Mouse (Mus musculus) erythroid progenitor cell, adult 5-6 weeks (primary cell): ENCODE results near the gene Elp1. TPM values are rescaled to one million over a fixed set of nuclear protein-coding genes. Genes with fewer than 3 reads are reported as not detected.

Source experiments
- ATAC-seq: replicated peaks from 2 replicates; pipeline ENCODE4 v1.8.0; 2016; ENCODE audit warnings: moderate number of reproducible peaks, mild to moderate bottlenecking, moderate TSS enrichment, inconsistent platforms; ENCODE audit not compliant: poor library complexity, low FRiP score, severe bottlenecking
- total RNA-seq, 2 experiments: library from RNA; stranded (forward) in 1 of 2; stranded (reverse) in 1 of 2; fragments of 150-400 nt in 1 of 2; fragments of 186-747, 209-891 nt in 1 of 2; gene quantifications; 2 replicates each; pipeline versions ENCODE4 v1.2.3 to v1.2.4; 2015 to 2017; ENCODE audit warnings: low replicate concordance in 2 of 2

Gene Elp1
- total RNA-seq (2015; ENCODE audit: low replicate concordance) (13.3 and 26.0 TPM in 2 replicates), total RNA-seq (2017; ENCODE audit: low replicate concordance) (7.4 and 11.3 TPM in 2 replicates)

DNA sequence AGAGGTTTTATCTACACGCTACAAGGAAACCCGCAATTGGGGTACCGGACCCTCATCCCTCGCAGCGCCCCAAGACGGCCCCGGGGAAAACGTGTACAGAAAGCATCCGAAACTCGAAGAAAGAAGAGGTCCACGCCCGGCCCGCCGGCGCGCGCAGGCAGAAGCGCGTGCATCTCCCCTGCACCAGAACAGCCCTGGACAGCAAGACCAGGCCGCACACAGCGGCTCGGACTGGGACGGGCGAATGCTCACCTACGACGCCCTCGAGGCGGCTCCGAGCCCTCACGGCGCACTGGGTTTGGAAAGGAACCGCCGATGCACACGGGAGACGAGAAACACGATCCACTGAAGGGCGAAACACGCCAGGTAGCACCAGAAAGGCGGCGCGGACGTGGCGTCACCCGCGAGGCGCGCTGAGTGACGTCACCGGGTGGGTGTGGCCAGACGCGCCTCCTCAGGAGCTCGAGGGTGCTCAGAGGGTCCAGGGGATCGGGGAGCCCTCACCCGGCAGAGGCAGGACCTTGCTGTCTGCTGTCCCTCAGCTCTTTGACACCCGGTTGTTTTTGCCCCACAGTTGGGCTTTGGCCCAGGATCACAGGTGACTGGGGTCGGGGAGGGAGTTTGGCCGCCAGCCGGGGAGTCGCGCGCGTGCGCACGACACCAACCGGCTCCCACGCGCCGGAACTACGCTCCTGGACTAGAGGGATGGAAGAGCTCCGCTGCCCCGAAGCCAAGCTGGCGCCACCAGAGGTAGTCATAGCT is at the start of gene Elp1, which contains the start of gene Fam206a:
Gene Elp1 (minus strand): TSS at position 425 of the 762 bp plus-strand sequence.
Gene Fam206a (plus strand): TSS at position 439 of the 762 bp plus-strand sequence.
- ATAC-seq = peak; percentile 95

DNA sequence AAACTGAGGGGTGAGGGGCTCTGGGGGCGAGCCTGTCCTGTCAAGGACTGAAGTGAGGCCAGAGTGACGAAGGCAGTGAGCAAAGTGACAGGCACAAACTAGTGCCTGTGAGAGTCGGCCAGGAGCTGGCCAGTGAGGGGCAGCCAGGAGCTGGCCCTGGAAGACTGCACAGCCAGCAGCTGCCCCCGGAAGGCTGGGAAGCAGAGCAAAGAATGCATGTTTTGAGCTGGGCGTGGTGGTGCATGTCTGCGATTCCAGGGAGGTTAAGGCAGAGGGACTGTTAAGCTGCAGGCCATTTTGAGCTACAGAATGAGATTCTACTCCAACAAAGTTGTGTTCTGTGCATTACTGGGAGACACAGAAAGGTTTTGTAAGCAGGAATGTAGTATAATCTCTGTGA is 48.6 kb upstream of the Elp1 start:
- ATAC-seq = no peak

DNA sequence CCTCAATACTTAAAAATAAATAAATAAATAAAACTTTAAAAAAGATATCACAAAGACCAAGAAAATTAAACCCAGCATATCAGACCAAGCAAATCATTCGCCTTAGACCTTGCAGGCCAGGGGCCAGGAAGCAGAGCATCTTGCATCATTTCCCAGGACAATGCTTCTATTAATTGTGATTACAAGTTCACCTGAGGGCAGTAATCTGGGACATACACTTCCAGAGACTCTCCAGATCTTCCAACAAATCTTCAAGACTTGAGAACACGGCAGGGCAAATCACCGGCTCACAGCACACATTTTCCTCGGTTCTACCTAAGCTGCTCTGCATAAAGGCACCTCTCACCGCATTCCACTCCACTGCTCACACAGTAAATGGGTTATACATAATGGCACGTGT is 45.9 kb upstream of the Elp1 start:
- no peak for ATAC-seq

DNA sequence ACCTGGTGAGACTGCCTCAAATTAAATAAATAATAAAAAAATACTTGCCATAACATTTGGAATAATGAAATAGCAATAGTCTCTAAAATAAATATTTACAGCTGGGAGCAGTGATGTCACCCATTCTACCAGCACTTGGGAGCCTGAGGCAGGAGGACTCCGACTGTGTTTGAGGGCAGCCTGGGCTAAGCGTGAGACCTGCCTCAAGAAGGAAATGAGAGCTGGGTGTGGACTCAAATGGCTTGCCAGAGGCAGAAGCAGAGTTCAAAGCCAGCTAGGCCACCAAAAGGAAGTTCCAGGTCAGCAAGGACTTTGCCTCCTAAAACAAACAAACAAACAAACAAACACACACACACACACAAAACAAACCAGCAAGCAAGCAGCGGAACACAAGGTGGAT is 45.3 kb upstream of the Elp1 start:
- ATAC-seq = no peak

DNA sequence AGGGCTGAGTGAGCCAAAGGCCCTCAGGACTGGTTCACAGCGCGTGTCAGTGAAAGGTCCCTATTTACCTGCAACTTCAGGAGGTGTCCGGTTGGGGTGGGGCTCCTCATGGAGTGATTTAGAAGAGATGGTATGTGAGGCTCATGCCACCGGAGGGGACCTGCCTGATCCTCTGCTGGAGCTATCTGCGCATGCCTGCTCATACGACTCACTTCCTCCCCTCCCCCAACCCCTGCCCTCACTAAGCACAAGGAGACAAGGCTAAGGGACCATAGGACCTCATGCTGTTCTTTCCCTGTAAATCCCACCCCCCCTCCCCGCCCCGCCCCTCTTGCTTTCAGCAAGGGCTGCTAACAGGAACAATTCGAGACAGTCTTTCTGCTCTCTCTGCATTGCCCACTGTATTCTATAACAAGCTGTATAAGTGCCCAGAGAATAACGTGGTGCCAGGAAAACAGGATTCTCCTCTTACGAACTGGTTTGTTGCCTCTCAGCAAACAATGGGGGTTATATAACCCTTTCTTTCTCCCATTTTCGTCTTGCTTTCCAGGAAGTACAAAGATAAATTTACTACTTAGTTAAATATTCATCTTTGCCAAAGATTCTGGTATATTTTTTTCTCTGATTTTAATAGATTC is 43.9 kb upstream of the Elp1 start:
- ATAC-seq = no peak

DNA sequence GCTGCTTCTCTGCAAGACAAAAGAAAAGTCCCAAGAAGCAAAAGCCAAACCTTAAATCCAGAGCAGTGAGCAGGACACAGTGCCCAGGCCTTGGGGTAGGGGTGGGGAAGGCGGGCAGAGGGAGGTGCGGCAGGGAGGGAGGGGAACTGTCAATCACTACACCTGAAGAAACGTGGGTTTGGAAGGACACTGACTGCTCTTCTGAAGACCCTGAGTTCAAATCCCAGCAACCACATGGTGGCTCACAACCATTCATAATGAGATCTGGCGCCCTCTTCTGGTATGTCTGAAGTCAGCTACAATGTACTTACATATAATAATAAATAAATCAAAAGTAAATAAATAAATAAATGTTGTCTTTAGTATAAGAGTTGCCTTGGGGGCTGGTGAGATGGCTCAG is 42.8 kb upstream of the Elp1 start:
- ATAC-seq = no peak

DNA sequence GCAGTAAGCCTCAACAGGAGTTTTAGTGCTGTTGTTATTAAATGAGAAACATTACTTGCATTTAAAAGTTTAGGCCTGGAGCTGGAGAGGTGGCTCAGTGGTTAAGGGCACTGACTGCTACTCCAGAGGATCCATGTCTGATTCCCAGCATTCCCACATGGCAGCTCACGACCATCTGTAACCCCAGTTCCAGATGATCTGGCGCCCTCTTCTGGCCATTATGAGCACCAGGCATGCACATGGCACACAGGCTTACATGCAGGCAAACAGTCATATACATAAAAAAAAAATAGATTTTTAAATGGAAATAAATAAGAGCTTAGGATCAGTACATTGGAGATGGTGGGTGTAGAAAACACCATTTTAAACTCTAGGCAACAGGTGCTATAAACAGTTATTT is 41.8 kb upstream of the Elp1 start:
- no peak for ATAC-seq

DNA sequence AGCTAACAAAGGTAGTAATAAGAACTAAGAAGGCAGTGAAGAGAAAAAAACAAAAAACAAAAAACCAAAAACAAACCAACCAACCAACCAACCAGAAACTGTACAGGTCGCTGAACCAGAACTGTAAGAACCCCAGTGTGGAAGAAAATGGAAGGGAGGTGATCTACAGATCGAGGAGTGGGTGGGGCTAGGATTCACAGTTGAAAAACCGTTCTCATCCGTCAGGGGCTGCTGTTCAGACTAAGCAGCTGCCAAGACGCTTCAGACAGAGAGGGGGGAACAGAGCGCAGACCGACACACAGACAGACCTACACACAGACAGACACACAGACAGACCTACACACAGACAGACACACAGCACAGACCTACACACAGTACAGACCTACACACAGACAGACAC is 40.4 kb upstream of the Elp1 start:
- ATAC-seq = no peak

DNA sequence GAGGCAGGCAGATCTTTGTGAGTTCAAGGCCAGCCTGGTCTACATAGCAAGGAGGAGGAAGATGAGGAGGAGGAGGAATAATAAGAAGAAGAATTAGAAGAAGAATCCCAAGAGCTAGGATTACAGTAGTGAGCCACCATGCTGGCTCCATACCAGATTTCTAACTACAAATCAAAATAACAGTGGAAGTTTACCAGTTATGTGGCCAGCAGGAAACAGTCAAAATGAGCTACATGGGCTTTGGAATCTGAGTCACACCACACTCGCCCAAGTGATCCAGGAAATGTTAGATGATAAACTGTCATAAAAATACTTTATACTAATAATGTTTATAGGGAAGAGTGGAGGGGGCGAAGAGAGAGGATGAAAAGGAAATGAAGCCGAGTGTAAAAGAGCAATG is 38.2 kb upstream of the Elp1 start:
- no peak for ATAC-seq

DNA sequence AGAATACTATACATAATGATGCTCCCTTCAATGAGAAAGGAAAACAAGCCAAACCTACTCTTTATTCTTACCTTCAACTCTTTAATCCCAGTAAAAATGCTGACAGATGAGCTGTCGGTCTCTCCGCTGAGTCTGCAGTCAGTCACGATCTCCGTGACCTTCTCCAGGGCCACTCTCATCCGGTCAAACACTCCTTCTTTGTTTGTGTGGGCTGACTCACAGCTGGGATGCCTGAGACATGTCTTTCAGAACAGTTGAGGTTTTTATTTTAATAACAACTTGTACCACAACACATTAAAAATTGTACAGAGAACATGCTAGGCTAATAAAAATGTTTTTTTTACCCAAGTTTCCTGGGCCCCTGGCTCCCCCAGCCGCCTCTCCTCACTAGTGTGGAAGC is 35.5 kb upstream of the Elp1 start:
- no peak for ATAC-seq

DNA sequence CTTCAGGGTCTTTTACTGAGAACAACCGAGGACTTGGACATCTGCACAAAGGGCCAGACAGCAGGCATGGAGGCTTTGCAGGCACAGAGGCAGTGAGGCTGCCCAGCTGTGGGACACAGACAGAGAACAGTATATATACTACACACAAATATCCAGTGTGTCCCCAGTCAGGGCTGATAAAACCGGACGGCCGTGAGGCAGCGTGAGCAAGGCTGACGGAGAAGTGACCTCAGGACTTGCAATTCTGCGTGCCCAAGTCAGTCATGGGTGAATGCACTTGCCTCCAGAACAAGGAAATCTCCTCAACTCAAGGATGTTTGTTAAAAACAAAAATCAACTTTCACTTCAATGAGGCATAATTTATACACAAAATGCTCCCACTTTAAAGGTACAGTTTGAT is 29.9 kb upstream of the Elp1 start:
- no peak for ATAC-seq

DNA sequence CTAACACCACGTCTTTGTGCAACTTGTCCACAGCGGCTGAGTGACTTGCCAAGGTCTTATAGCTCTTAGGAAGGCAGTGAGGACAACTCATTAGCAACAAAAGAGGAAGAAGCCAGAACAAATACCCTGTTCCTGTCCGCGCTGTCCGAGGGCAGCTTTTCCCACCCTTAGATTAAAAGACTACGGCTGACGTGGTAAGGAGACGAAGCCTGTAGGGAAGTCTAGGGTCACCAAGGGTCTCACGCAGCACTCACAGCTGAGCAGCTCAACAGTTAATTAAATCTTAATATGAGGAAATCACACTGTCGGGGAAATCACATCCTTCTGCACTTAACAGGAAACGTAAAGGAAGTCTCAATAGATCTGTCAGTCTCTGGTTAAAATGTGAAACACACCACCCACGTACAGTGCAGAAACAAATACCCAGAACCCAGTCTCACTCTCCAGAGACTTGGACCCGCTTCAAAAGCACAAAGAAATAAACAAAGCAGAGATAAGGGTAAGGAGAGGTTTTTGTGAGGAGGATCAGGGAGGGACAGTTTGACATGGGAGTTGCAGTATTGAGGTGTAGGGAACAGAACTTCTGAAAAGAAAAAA is 29.0 kb upstream of the Elp1 start:
- no peak for ATAC-seq

DNA sequence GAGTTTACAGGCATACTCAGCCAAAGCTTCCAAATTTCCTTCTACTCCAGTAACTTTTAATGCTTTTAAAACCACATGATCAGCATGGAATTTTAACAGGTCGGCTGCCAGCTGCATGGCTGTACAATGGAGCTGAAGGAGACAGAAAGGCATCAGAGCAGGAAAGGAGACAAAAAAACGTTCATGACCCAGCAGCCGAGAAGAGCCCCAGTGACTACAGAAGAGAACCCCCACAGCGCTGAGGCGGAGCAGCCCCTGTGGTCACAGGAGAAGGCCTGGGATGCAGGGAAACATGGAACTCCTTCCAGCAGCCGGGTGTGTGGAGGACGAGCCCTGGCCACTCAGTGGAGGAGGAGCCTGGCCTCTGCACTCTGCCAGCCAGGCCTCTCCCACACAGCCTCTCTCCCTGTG is 27.4 kb upstream of the Elp1 start:
- ATAC-seq = no peak

DNA sequence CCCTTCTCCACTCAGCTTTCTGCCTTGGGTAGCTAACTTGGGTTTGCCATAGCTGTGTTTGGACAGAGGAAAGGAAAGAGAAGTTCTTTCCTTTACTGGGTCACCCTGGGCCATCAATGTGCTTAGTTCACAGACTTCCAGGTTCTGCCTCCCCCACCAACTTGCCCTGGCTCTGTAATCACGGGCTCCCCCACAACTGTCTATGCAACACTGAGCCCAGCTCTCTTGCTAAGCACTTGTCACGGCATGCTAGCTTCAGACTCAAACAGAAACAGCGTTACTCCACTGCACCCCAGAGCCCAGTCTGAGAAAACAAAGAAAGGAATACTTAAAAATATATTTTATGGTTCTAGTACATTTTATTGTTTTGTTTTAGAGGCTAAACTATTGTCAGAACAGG is 26.8 kb upstream of the Elp1 start:
- ATAC-seq = no peak

DNA sequence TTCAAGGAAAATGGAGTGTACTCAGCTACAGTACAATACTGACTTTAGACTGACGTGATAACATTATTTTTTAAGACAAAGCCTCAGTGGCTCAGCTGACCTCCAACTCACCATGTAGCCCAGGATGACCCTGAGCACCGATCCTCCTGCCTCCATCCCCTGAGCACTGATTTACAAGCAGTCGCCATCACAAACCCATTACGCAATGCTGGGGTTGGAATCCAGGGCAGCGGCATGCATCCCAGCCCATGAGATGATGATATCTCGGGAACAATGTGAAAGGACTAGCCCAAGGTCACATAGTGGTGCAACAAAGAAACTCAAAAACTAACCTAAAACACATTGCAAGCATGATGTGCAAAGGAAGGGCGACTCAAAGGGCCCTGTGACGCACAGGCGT is 22.1 kb upstream of the Elp1 start:
- no peak for ATAC-seq

DNA sequence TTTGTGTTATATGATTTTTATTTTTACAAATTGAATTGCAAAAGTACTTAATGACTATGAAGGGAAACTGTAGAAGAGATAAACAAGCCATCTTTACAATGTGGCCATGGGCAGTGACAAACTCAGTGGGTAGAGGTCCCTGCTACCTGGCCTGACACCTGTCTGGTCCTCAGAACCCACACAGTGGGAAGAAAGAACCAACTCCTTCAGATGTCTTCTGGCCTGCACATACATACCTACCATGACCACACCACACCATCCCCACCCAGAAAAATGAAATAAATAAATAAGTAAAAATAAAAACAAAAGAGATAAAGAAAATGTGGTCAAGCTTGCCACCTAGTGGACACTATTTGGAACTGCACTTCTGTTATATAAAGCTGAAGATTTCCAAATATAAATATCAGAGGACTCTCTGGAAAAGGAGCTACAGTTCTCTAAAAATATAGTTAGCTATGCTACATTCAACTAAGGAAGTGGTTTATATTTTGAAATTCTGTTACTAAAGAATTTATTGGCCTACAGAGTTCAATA is 18.0 kb upstream of the Elp1 start:
- ATAC-seq = no peak

DNA sequence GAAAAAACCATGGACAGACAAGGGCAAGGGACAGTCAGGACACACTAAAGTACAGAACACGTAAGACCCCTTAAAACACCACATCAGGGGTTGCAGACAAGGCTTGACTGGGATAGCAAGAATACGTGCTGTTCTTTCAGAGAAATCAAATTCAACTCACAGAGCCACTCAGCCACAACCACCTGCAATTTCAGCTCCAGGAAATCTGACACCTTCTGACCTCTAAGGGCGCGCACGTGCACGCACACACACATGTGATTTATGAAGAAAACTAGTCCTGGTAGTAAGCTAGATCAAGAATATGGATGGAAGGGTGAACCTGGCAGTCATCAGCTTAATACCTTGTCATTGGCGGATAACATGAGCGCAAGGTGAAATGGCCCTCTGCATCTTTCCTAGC is 13.0 kb upstream of the Elp1 start:
- ATAC-seq = no peak

DNA sequence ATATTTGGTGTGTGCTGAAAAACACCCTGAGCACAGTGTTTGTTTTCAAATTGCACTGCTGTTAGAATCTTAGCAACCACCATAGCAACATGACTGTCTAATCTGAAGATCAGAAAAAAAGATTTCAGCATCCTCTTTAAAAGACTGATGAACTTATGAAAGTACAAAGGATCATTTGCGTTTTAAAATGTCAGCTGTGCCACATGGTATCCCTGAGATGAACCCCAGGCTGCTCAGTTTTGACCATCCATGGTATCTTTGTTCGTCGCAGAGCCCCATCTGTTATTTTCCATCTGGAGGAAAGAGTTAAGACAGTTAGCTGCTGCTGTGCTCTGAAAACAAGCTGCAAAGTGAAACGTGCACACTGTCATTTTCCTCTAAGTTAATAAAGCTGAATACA is 10.0 kb upstream of the Elp1 start:
- no peak for ATAC-seq

DNA sequence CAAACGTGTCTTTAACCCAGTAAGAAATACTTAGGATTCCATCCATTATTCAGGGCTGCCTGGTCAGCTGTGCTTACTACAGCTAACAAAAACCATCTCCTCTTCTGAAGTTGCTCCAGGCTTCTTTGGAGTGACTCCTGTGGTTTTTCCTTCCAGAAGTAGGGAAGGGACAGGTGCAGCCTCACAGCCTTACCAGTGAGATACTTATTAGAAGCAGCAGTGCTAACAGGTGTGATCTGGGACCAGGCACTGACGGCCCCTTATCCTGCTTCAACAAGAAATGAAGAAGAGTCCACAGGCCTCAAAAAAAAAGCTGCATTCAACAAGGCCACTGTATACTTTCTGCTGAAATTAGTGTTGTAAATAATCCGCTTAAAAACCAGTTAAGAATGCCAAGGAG is 9.5 kb upstream of the Elp1 start:
- no peak for ATAC-seq

DNA sequence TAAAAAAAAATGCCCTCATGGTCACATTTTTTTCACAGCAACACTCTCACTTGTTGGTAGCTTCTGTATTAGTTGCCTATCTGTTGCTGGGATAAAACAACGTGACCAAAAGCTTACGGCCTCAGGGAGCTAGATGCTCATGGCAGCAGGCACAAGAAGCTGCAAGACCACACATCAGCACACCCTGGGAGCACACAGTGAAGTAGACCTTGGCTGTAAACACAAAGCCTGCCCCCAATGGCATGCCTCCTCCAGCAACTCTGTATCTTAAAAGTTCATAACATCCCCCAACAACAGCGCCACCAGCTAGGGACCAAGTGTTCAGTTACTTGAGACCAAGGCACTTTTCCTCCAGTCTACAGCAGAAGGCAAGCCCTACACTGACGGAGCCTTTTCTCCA is 6.9 kb upstream of the Elp1 start:
- no peak for ATAC-seq

DNA sequence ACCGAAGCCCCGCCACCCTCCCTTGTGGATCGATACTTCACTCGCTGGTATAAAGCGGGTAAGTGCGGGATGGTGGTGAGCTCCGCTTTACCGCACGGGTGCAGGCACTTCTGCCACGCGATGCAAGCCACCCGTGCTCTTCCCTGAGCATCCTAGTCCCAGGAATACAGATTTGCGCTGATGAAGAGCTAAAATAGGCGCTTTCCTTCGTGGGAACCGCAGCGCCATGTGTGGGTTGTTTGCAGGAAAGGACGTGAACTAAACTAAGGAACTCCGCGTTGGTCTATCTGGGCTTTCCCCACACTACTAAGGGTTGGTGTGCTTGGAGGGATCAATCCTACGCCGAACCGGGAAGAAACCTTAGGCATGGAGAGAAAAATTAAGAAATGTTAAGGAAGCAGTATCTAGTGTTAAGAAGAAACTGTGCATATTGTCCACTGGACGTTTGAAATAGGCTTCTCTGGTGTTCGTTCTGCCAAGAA is 579 bp upstream of the Elp1 start:
- no peak for ATAC-seq
